Mouse (Mus musculus): ENCODE data around the gene Hsd17b1. TPM values are rescaled to one million over a fixed set of nuclear protein-coding genes. Genes with fewer than 3 reads are reported as not detected.

Hsd17b1 gene
- polyA plus RNA-seq, 1 experiment from 2014 or later, result 0.16 TPM

- peaks cover 14% of the 10 kb centered on the region for H3K4me1 ChIP-seq (ENCODE audit: control insufficient read depth, insufficient read depth, low read length)
- peaks cover 2% of the 10 kb centered on the region; the same call in 1 of the 2 replicates for H3K36me3 ChIP-seq (ENCODE audit: control insufficient read depth, insufficient read depth, low read length)
- H3K9ac ChIP-seq (replicated peaks; ENCODE audit: low read length), result no peak overlapping the region
- H3K27me3 ChIP-seq (ENCODE audit: control insufficient read depth, insufficient read depth, low read length), result peaks cover 39% of the 10 kb centered on the region
- H3K27ac ChIP-seq (replicated peaks; ENCODE audit: low read depth, low read length), result no peak overlapping the region
- DNase-seq, result no peak
- ATAC-seq (ENCODE audit: low FRiP score, low TSS enrichment), result no peak
- no peak overlapping the region for H3K4me3 ChIP-seq (replicated peaks; ENCODE audit: low read depth, low read length)
- H3K4me2 ChIP-seq (ENCODE audit: low read length), result no peak overlapping the region
- no peaks in the 10 kb centered on the region for H3K9me3 ChIP-seq (ENCODE audit: control insufficient read depth, low read length)
- 4% methylated on average over 27 of the region's 27 CpGs for WGBS
These were observed 1.5 kb downstream of the Hsd17b1 start for GRCm38 (mm10) chr11:101079746-101080145.

- Histone ChIP-seq H3K9me3 (ENCODE audit: control insufficient read depth, low read length) (no peaks in the 10 kb centered on the region), H3K36me3 (ENCODE audit: control insufficient read depth, insufficient read depth, low read length) (peaks cover 6% of the 10 kb centered on the region; the same call in 1 of the 2 replicates), H3K27me3 (ENCODE audit: control insufficient read depth, insufficient read depth, low read length) (peaks cover 39% of the 10 kb centered on the region), H3K9ac (replicated peaks; ENCODE audit: low read length) (no peak overlapping the region), H3K4me1 (ENCODE audit: control insufficient read depth, insufficient read depth, low read length) (peaks cover 14% of the 10 kb centered on the region), H3K27ac (replicated peaks; ENCODE audit: low read depth, low read length) (no peak overlapping the region), H3K4me2 (ENCODE audit: low read length) (no peak overlapping the region), H3K4me3 (replicated peaks; ENCODE audit: low read depth, low read length) (no peak overlapping the region)
- DNase-seq, result no peak
- WGBS, result 58% methylated on average over 5 of the region's 5 CpGs
- no peak for ATAC-seq (ENCODE audit: low FRiP score, low TSS enrichment)
These were observed 2.2 kb downstream of the Hsd17b1 start for GRCm38 (mm10) chr11:101080421-101080820.

GRCm38 (mm10) chr11:101081659-101082058 lies 3.4 kb downstream of the Hsd17b1 start:
- WGBS, result 7% methylated on average over 10 of the region's 10 CpGs
- Histone ChIP-seq H3K4me2 (ENCODE audit: low read length) (peak overlapping the region; percentile 100), H3K4me1 (ENCODE audit: control insufficient read depth, insufficient read depth, low read length) (peaks cover 23% of the 10 kb centered on the region), H3K27ac (replicated peaks; ENCODE audit: low read depth, low read length) (peak overlapping the region; percentile 89), H3K9ac (replicated peaks; ENCODE audit: low read length) (peak overlapping the region; percentile 84), H3K36me3 (ENCODE audit: control insufficient read depth, insufficient read depth, low read length) (peaks cover 10% of the 10 kb centered on the region; the same call in 1 of the 2 replicates), H3K4me3 (replicated peaks; ENCODE audit: low read depth, low read length) (peak overlapping the region; percentile 68), H3K27me3 (ENCODE audit: control insufficient read depth, insufficient read depth, low read length) (peaks cover 39% of the 10 kb centered on the region), H3K9me3 (ENCODE audit: control insufficient read depth, low read length) (no peaks in the 10 kb centered on the region)
- no peak for DNase-seq
- ATAC-seq (ENCODE audit: low FRiP score, low TSS enrichment), result no peak

GRCm38 (mm10) chr11:101082208-101083082 lies 4.2 kb downstream of the Hsd17b1 start, which contains the start of gene Coasy:
Gene Coasy (plus strand): TSS chr11:101082565.
- Histone ChIP-seq H3K4me3 (replicated peaks; ENCODE audit: low read depth, low read length) (peak within 1 kb of the TSS; percentile 68), H3K4me1 (ENCODE audit: control insufficient read depth, insufficient read depth, low read length) (peaks cover 25% of the 10 kb centered on the region), H3K9ac (replicated peaks; ENCODE audit: low read length) (peak within 1 kb of the TSS; percentile 84), H3K4me2 (ENCODE audit: low read length) (peak within 1 kb of the TSS; percentile 100), H3K27me3 (ENCODE audit: control insufficient read depth, insufficient read depth, low read length) (peaks cover 38% of the 10 kb centered on the region), H3K9me3 (ENCODE audit: control insufficient read depth, low read length) (no peaks in the 10 kb centered on the region), H3K27ac (replicated peaks; ENCODE audit: low read depth, low read length) (peak within 1 kb of the TSS; percentile 89), H3K36me3 (ENCODE audit: control insufficient read depth, insufficient read depth, low read length) (peaks cover 10% of the 10 kb centered on the region; the same call in 1 of the 2 replicates)
- peak; percentile 94 for DNase-seq
- WGBS, result under 1% methylated on average over 51 of the region's 51 CpGs
- peak; percentile 86 for ATAC-seq (ENCODE audit: low FRiP score, low TSS enrichment)

GRCm38 (mm10) chr11:101083083-101083697 lies 5.0 kb downstream of the Hsd17b1 start:
- ATAC-seq (ENCODE audit: low FRiP score, low TSS enrichment), result no peak; the same call in 1 of the 2 replicates
- peak overlapping the region; percentile 68 for H3K4me3 ChIP-seq (replicated peaks; ENCODE audit: low read depth, low read length)
- peaks cover 32% of the 10 kb centered on the region for H3K4me1 ChIP-seq (ENCODE audit: control insufficient read depth, insufficient read depth, low read length)
- peak overlapping the region; percentile 84 for H3K9ac ChIP-seq (replicated peaks; ENCODE audit: low read length)
- DNase-seq, result no peak
- peaks cover 31% of the 10 kb centered on the region for H3K27me3 ChIP-seq (ENCODE audit: control insufficient read depth, insufficient read depth, low read length)
- no peaks in the 10 kb centered on the region for H3K9me3 ChIP-seq (ENCODE audit: control insufficient read depth, low read length)
- 37% methylated on average over 19 of the region's 19 CpGs for whole genome bisulfite sequencing
- peaks cover 10% of the 10 kb centered on the region for H3K36me3 ChIP-seq (ENCODE audit: control insufficient read depth, insufficient read depth, low read length)
- H3K4me2 ChIP-seq (ENCODE audit: low read length), result peak overlapping the region; percentile 100
- H3K27ac ChIP-seq (replicated peaks; ENCODE audit: low read depth, low read length), result peak overlapping the region; percentile 89

- Histone ChIP-seq H3K9ac (replicated peaks; ENCODE audit: low read length) (no peak overlapping the region), H3K4me1 (ENCODE audit: control insufficient read depth, insufficient read depth, low read length) (peaks cover 33% of the 10 kb centered on the region), H3K36me3 (ENCODE audit: control insufficient read depth, insufficient read depth, low read length) (peaks cover 20% of the 10 kb centered on the region), H3K9me3 (ENCODE audit: control insufficient read depth, low read length) (no peaks in the 10 kb centered on the region), H3K27me3 (ENCODE audit: control insufficient read depth, insufficient read depth, low read length) (peaks cover 20% of the 10 kb centered on the region), H3K4me2 (ENCODE audit: low read length) (no peak overlapping the region), H3K4me3 (replicated peaks; ENCODE audit: low read depth, low read length) (no peak overlapping the region), H3K27ac (replicated peaks; ENCODE audit: low read depth, low read length) (no peak overlapping the region)
- DNase-seq (no peak), ATAC-seq (ENCODE audit: low FRiP score, low TSS enrichment) (no peak)
- 88% methylated on average over 14 of the region's 14 CpGs for WGBS
These were observed 6.0 kb downstream of the Hsd17b1 start for GRCm38 (mm10) chr11:101084246-101084645.

- Histone ChIP-seq H3K4me2 (ENCODE audit: low read length) (no peak overlapping the region), H3K9ac (replicated peaks; ENCODE audit: low read length) (no peak overlapping the region), H3K4me1 (ENCODE audit: control insufficient read depth, insufficient read depth, low read length) (peaks cover 33% of the 10 kb centered on the region), H3K36me3 (ENCODE audit: control insufficient read depth, insufficient read depth, low read length) (peaks cover 26% of the 10 kb centered on the region), H3K27me3 (ENCODE audit: control insufficient read depth, insufficient read depth, low read length) (peaks cover 15% of the 10 kb centered on the region), H3K27ac (replicated peaks; ENCODE audit: low read depth, low read length) (no peak overlapping the region), H3K9me3 (ENCODE audit: control insufficient read depth, low read length) (no peaks in the 10 kb centered on the region), H3K4me3 (replicated peaks; ENCODE audit: low read depth, low read length) (no peak overlapping the region)
- WGBS, result 93% methylated on average over 12 of the region's 12 CpGs
- DNase-seq (no peak), ATAC-seq (ENCODE audit: low FRiP score, low TSS enrichment) (no peak)
These were observed 6.6 kb downstream of the Hsd17b1 start for GRCm38 (mm10) chr11:101084811-101085210.

GRCm38 (mm10) chr11:101085617-101086322 lies 7.6 kb downstream of the Hsd17b1 start:
- H3K27me3 ChIP-seq (ENCODE audit: control insufficient read depth, insufficient read depth, low read length), result peaks cover 5% of the 10 kb centered on the region
- H3K9me3 ChIP-seq (ENCODE audit: control insufficient read depth, low read length), result no peaks in the 10 kb centered on the region
- peak overlapping the region; percentile 86; the same call in 1 of the 2 replicates for H3K27ac ChIP-seq (replicated peaks; ENCODE audit: low read depth, low read length)
- no peak for ATAC-seq (ENCODE audit: low FRiP score, low TSS enrichment)
- peak overlapping the region; percentile 94 for H3K4me2 ChIP-seq (ENCODE audit: low read length)
- no peak overlapping the region for H3K4me3 ChIP-seq (replicated peaks; ENCODE audit: low read depth, low read length)
- peaks cover 33% of the 10 kb centered on the region for H3K4me1 ChIP-seq (ENCODE audit: control insufficient read depth, insufficient read depth, low read length)
- H3K36me3 ChIP-seq (ENCODE audit: control insufficient read depth, insufficient read depth, low read length), result peaks cover 35% of the 10 kb centered on the region
- no peak overlapping the region for H3K9ac ChIP-seq (replicated peaks; ENCODE audit: low read length)
- WGBS, result 93% methylated on average over 18 of the region's 18 CpGs
- no peak for DNase-seq
